Mouse (Mus musculus) lung, embryonic 14.5 days (tissue): ENCODE measurements at regions not wholly inside any gene's neighbourhood (a gene's known extent, or its start where the extent isn't known, plus 50 kb on each side); places are given as distances from the start of the nearest gene placed in this dataset.

ENCODE experiments used
- ATAC-seq: fragments of 200-750 bp; cut with Nextera tagmentation; 2 replicates; pipeline ENCODE4 v1.8.0; 2017; ENCODE audit warnings: mild to moderate bottlenecking, moderate TSS enrichment, moderate library complexity; ENCODE audit not compliant: insufficient read depth
- DNase-seq: peaks from one replicate; pipeline ENCODE4 v3.0.0-alpha.2; 2015
- H3K27ac ChIP-seq: fragments of 300-500 bp; sonication (generic); 2 replicates; pipeline ENCODE4 v1.5.1; 2014; ENCODE audit warnings: low read depth, mild to moderate bottlenecking, moderate library complexity
- H3K27me3 ChIP-seq: fragments of 300-500 bp; sonication (generic); 2 replicates; pipeline ENCODE4 v1.6.1; 2014; ENCODE audit warnings: low read length, control low read depth; ENCODE audit not compliant: insufficient read depth
- H3K36me3 ChIP-seq: fragments of 300-500 bp; sonication (generic); 2 replicates; pipeline ENCODE4 v1.6.1; 2014; ENCODE audit warnings: control low read depth; ENCODE audit not compliant: insufficient read depth
- H3K4me1 ChIP-seq: fragments of 300-500 bp; sonication (generic); 2 replicates; pipeline ENCODE4 v1.6.1; 2014; ENCODE audit warnings: antibody characterized with exemption, control low read depth; ENCODE audit not compliant: insufficient read depth
- H3K4me2 ChIP-seq: fragments of 300-500 bp; sonication (generic); 2 replicates; pipeline ENCODE4 v1.6.1; 2014; ENCODE audit warnings: mild to moderate bottlenecking
- H3K4me3 ChIP-seq: fragments of 300-500 bp; sonication (generic); 2 replicates; pipeline ENCODE4 v1.5.1; 2014; ENCODE audit warnings: low read depth, low read length
- H3K9ac ChIP-seq: fragments of 300-500 bp; sonication (generic); 2 replicates; pipeline ENCODE4 v1.6.1; 2014
- H3K9me3 ChIP-seq: fragments of 300-500 bp; sonication (generic); 2 replicates; pipeline ENCODE4 v1.6.1; 2016; ENCODE audit warnings: low read depth, low read length, control low read depth
- CTCF ChIP-seq: IDR thresholded peaks from 2 replicates; pipeline ENCODE4 v1.5.1; 2016; ENCODE audit warnings: antibody characterized with exemption, low read depth
- WGBS: fragments of 180-500 bp; shearing (Covaris S2); extraction: QIAGEN DNeasy Blood & Tissue Kit; methylation state at CpG from one replicate; pipeline ENCODE4 v1.1.7; 2014; 5-methylcytosine and 5-hydroxymethylcytosine counted together

- Histone ChIP-seq H3K9me3 (no peaks in the 10 kb centered on the region), H3K4me2 (peak overlapping the region; percentile 62), H3K4me1 (peaks cover 15% of the 10 kb centered on the region), H3K27me3 (no peaks in the 10 kb centered on the region), H3K36me3 (no peaks in the 10 kb centered on the region), H3K4me3 (peak overlapping the region; percentile 20; the same call in 1 of the 2 replicates), H3K27ac (no peak overlapping the region), H3K9ac (no peak overlapping the region)
- 7% methylated on average over 18 of the region's 18 CpGs for WGBS
- ATAC-seq (0 out of 2 replicates have a peak, but pooled peaks have one; percentile 55), DNase-seq (peak; percentile 58)
- no peak for TF ChIP-seq CTCF
Observed at GRCm38 (mm10) chr3:149845083-149845825, 854.9 kb upstream of the Adgrl2 start.

- DNase-seq: peak; percentile 9
- Histone ChIP-seq H3K9me3 (no peaks in the 10 kb centered on the region), H3K4me1 (no peaks in the 10 kb centered on the region), H3K4me3 (no peak overlapping the region), H3K27ac (no peak overlapping the region), H3K4me2 (no peak overlapping the region), H3K27me3 (no peaks in the 10 kb centered on the region), H3K9ac (no peak overlapping the region), H3K36me3 (no peaks in the 10 kb centered on the region)
- ATAC-seq: no peak
- no peak for TF ChIP-seq CTCF
Observed at GRCm38 (mm10) chr3:149837921-149838320, 847.6 kb upstream of the Adgrl2 start.

- DNase-seq (no peak), ATAC-seq (no peak)
- TF ChIP-seq CTCF: no peak
- H3K4me1 ChIP-seq: no peaks in the 10 kb centered on the region
- whole genome bisulfite sequencing: 50% methylated on average over 11 of the region's 11 CpGs
- H3K27ac ChIP-seq: no peak overlapping the region
- H3K27me3 ChIP-seq: no peaks in the 10 kb centered on the region
- H3K9me3 ChIP-seq: no peaks in the 10 kb centered on the region
- no peak overlapping the region for H3K4me3 ChIP-seq
- H3K36me3 ChIP-seq: no peaks in the 10 kb centered on the region
- no peak overlapping the region for H3K9ac ChIP-seq
- no peak overlapping the region for H3K4me2 ChIP-seq
Observed at GRCm38 (mm10) chr3:149836467-149837233, 846.3 kb upstream of the Adgrl2 start.

- Histone ChIP-seq H3K4me1 (no peaks in the 10 kb centered on the region), H3K27me3 (no peaks in the 10 kb centered on the region), H3K4me3 (no peak overlapping the region), H3K27ac (no peak overlapping the region), H3K9ac (no peak overlapping the region), H3K9me3 (no peaks in the 10 kb centered on the region), H3K36me3 (no peaks in the 10 kb centered on the region), H3K4me2 (no peak overlapping the region)
- WGBS: 23% methylated on average over 2 of the region's 2 CpGs
- no peak for TF ChIP-seq CTCF
- no peak for ATAC-seq
- DNase-seq: no peak
Observed at GRCm38 (mm10) chr3:149827181-149827580, 836.8 kb upstream of the Adgrl2 start.

- H3K9me3 ChIP-seq: no peaks in the 10 kb centered on the region
- TF ChIP-seq CTCF: no peak
- no peak overlapping the region for H3K27ac ChIP-seq
- no peak overlapping the region for H3K4me3 ChIP-seq
- H3K36me3 ChIP-seq: no peaks in the 10 kb centered on the region
- H3K4me1 ChIP-seq: no peaks in the 10 kb centered on the region
- WGBS: 64% methylated on average over 9 of the region's 9 CpGs
- no peak overlapping the region for H3K4me2 ChIP-seq
- H3K9ac ChIP-seq: no peak overlapping the region
- ATAC-seq: no peak
- no peak for DNase-seq
- no peaks in the 10 kb centered on the region for H3K27me3 ChIP-seq
Observed at GRCm38 (mm10) chr3:149826757-149827156, 836.4 kb upstream of the Adgrl2 start.

- Histone ChIP-seq H3K4me2 (no peak overlapping the region), H3K4me3 (no peak overlapping the region), H3K4me1 (no peaks in the 10 kb centered on the region), H3K9me3 (no peaks in the 10 kb centered on the region), H3K27ac (no peak overlapping the region), H3K36me3 (no peaks in the 10 kb centered on the region), H3K9ac (no peak overlapping the region), H3K27me3 (no peaks in the 10 kb centered on the region)
- WGBS: 72% methylated on average over 3 of the region's 3 CpGs
- DNase-seq (no peak), ATAC-seq (no peak)
- no peak for TF ChIP-seq CTCF
Observed at GRCm38 (mm10) chr3:149820670-149821069, 830.3 kb upstream of the Adgrl2 start.

GRCm38 (mm10) chr3:149819863-149820262 lies 829.5 kb upstream of the Adgrl2 start:
- Histone ChIP-seq H3K27ac (no peak overlapping the region), H3K4me2 (no peak overlapping the region), H3K9me3 (no peaks in the 10 kb centered on the region), H3K9ac (no peak overlapping the region), H3K4me3 (no peak overlapping the region), H3K27me3 (no peaks in the 10 kb centered on the region), H3K36me3 (no peaks in the 10 kb centered on the region), H3K4me1 (no peaks in the 10 kb centered on the region)
- no peak for ATAC-seq
- DNase-seq: no peak
- 63% methylated on average over 4 of the region's 4 CpGs for WGBS
- no peak for TF ChIP-seq CTCF
